Mouse (Mus musculus): ENCODE results near the gene Slc35b2. TPM values are rescaled to one million over a fixed set of nuclear protein-coding genes. Genes with fewer than 3 reads are reported as not detected.

The Slc35b2 gene
- polyA plus RNA-seq, 1 experiment from 2014 or later: 90.5 TPM

DNA sequence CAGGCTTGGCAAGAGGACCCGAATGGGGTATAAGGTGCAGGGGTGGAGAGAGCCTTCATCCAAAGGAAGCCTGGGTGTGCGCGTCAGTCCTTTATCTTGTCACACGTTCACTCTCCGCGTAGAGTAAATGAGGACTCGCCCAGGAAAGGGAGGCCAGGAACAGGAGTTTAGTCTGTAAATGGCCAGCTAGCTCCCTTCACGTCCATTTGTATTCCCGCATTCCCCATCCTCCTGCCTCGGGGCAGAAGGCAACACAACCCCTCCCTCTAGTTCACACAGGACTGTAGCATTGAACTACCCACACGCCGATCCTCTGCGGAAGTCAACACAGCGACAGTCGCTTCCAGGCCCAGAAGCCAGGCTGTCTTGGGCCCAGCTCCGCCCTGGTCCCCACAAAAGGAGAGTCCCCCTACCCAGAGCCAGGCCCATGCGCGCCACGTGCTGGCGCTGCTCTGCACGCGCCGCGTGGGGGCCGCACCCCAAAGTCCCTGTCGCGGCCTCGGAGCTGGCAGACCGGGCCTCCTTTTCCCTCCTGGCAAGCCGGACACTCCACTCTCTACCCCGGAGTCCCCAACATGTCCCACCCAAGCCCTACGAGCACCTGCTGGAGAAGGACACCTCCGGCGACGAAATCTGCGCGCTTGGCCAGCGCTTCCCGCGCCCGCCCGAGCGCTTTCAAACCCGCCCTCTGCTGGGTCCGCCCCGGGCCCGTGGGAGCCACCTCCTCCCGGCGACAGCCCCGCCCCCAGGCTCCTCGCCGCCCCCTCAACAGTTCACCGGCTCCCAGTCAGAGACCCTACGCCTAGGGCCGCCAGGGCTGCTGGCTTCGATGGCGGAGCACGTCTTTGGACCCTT lies 31.4 kb downstream of the Slc35b2 start:
- Histone ChIP-seq H3K9ac (ENCODE audit: low read length) (peak overlapping the region; percentile 70), H3K36me3 (ENCODE audit: control insufficient read depth, insufficient read depth, low read length) (peaks cover 2% of the 10 kb centered on the region; the same call in 1 of the 2 replicates), H3K4me3 (ENCODE audit: low read depth, low read length) (peak overlapping the region; percentile 50), H3K4me2 (ENCODE audit: low read depth, severe bottlenecking) (peak overlapping the region; percentile 96), H3K4me1 (ENCODE audit: control insufficient read depth, insufficient read depth, low read length) (peaks cover 34% of the 10 kb centered on the region), H3K27me3 (ENCODE audit: control insufficient read depth, insufficient read depth, low read length) (peaks cover 25% of the 10 kb centered on the region), H3K27ac (replicated peaks; ENCODE audit: low read depth, low read length) (no peak overlapping the region), H3K9me3 (ENCODE audit: control insufficient read depth, low read length) (no peaks in the 10 kb centered on the region; the same call in 1 of the 2 replicates)
- under 1% methylated on average over 58 of the region's 58 CpGs for WGBS
- DNase-seq (ENCODE audit: low spot score) (peak; percentile 82), ATAC-seq (ENCODE audit: insufficient number of reproducible peaks, low FRiP score, low TSS enrichment, low read depth) (peak; percentile 81)

GRCm38 (mm10) chr17:45595736-45596390 lies 32.2 kb downstream of the Slc35b2 start:
- peak overlapping the region; percentile 70 for H3K9ac ChIP-seq (ENCODE audit: low read length)
- H3K27me3 ChIP-seq (ENCODE audit: control insufficient read depth, insufficient read depth, low read length): peaks cover 28% of the 10 kb centered on the region
- no peaks in the 10 kb centered on the region; the same call in 1 of the 2 replicates for H3K9me3 ChIP-seq (ENCODE audit: control insufficient read depth, low read length)
- peaks cover 37% of the 10 kb centered on the region for H3K4me1 ChIP-seq (ENCODE audit: control insufficient read depth, insufficient read depth, low read length)
- WGBS: 5% methylated on average over 23 of the region's 23 CpGs
- DNase-seq (ENCODE audit: low spot score) (no peak), ATAC-seq (ENCODE audit: insufficient number of reproducible peaks, low FRiP score, low TSS enrichment, low read depth) (no peak; the same call in 1 of the 2 replicates)
- peaks cover 2% of the 10 kb centered on the region; the same call in 1 of the 2 replicates for H3K36me3 ChIP-seq (ENCODE audit: control insufficient read depth, insufficient read depth, low read length)
- H3K4me2 ChIP-seq (ENCODE audit: low read depth, severe bottlenecking): peak overlapping the region; percentile 96
- H3K4me3 ChIP-seq (ENCODE audit: low read depth, low read length): peak overlapping the region; percentile 50
- H3K27ac ChIP-seq (replicated peaks; ENCODE audit: low read depth, low read length): 0 out of 2 replicates have a peak overlapping the region, but pooled peaks have one; percentile 14

DNA sequence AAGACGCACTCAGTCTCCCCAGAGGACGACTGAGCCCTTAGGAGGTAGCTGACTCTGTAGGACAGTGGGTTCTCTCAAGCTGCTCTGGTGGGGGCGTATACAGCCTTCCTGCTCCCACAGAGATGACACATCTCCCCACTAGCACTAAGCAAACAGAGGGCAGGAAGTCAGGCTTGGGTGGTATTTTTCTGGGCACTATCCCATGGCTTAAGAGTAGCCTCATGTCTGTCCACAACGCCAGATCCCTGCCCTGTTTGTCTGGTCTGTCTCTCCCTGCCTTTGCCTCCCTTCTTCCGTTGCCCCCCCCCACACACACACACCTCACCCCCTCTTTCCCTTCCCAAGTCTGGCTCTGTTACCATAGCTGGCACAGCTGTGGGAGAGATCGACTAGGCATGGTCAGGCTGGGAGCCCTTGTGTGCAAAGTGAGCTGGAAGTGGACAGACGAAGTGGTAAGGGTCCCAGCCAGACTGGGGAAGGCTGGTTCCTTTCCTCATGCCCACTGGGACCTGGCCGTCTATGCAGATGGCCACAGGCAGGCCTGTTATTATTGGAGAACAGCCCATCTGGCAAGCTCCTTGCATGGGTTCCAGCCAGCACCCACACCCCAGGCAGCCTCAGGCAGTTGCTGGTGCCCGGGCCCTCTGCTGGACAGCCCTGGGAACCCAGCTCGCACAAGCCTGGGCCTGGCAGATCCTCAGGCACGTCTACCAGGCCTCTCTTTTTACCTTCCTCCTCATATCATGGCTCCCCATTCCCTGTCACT lies 33.1 kb downstream of the Slc35b2 start:
- ATAC-seq (ENCODE audit: insufficient number of reproducible peaks, low FRiP score, low TSS enrichment, low read depth) (no peak), DNase-seq (ENCODE audit: low spot score) (peak; percentile 63)
- Histone ChIP-seq H3K4me3 (ENCODE audit: low read depth, low read length) (no peak overlapping the region), H3K9me3 (ENCODE audit: control insufficient read depth, low read length) (no peaks in the 10 kb centered on the region; the same call in 1 of the 2 replicates), H3K9ac (ENCODE audit: low read length) (no peak overlapping the region), H3K4me1 (ENCODE audit: control insufficient read depth, insufficient read depth, low read length) (peaks cover 35% of the 10 kb centered on the region), H3K4me2 (ENCODE audit: low read depth, severe bottlenecking) (no peak overlapping the region), H3K27ac (replicated peaks; ENCODE audit: low read depth, low read length) (0 out of 2 replicates have a peak overlapping the region, but pooled peaks have one; percentile 14), H3K27me3 (ENCODE audit: control insufficient read depth, insufficient read depth, low read length) (peaks cover 37% of the 10 kb centered on the region), H3K36me3 (ENCODE audit: control insufficient read depth, insufficient read depth, low read length) (no peaks in the 10 kb centered on the region)
- WGBS: 27% methylated on average over 11 of the region's 11 CpGs

- no peaks in the 10 kb centered on the region for H3K36me3 ChIP-seq (ENCODE audit: control insufficient read depth, insufficient read depth, low read length)
- ATAC-seq (ENCODE audit: insufficient number of reproducible peaks, low FRiP score, low TSS enrichment, low read depth) (no peak), DNase-seq (ENCODE audit: low spot score) (no peak)
- H3K4me1 ChIP-seq (ENCODE audit: control insufficient read depth, insufficient read depth, low read length): peaks cover 34% of the 10 kb centered on the region
- H3K4me3 ChIP-seq (ENCODE audit: low read depth, low read length): no peak overlapping the region
- H3K27ac ChIP-seq (replicated peaks; ENCODE audit: low read depth, low read length): no peak overlapping the region
- no peaks in the 10 kb centered on the region; the same call in 1 of the 2 replicates for H3K9me3 ChIP-seq (ENCODE audit: control insufficient read depth, low read length)
- peaks cover 39% of the 10 kb centered on the region for H3K27me3 ChIP-seq (ENCODE audit: control insufficient read depth, insufficient read depth, low read length)
- WGBS: 36% methylated on average over 3 of the region's 3 CpGs
- no peak overlapping the region for H3K4me2 ChIP-seq (ENCODE audit: low read depth, severe bottlenecking)
- no peak overlapping the region for H3K9ac ChIP-seq (ENCODE audit: low read length)
Observed at GRCm38 (mm10) chr17:45597787-45598186, 34.1 kb downstream of the Slc35b2 start.

DNA sequence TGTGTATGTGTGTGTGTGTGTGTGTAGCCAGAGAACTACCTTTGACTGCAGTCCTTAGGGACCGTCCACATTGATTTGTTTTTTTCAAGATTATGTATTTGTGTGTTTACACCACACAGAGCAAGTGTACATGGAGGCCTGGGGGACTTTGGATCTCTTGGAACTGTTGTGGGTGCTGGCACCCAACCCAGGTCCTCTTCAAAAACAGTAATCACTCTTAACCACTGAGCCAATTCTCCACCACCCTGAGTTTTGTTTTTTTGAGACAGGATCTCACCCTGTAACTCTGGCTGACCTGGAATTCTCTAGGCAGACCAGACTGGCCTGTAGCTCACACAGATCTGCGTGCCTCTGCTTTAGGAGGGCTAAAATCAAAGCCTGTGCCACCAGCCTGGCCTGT lies 34.7 kb downstream of the Slc35b2 start:
- 91% methylated on average over 2 of the region's 2 CpGs for WGBS
- Histone ChIP-seq H3K9ac (ENCODE audit: low read length) (no peak overlapping the region), H3K4me1 (ENCODE audit: control insufficient read depth, insufficient read depth, low read length) (peaks cover 32% of the 10 kb centered on the region), H3K4me3 (ENCODE audit: low read depth, low read length) (no peak overlapping the region), H3K9me3 (ENCODE audit: control insufficient read depth, low read length) (no peaks in the 10 kb centered on the region; the same call in 1 of the 2 replicates), H3K4me2 (ENCODE audit: low read depth, severe bottlenecking) (no peak overlapping the region), H3K36me3 (ENCODE audit: control insufficient read depth, insufficient read depth, low read length) (no peaks in the 10 kb centered on the region), H3K27me3 (ENCODE audit: control insufficient read depth, insufficient read depth, low read length) (peaks cover 36% of the 10 kb centered on the region), H3K27ac (replicated peaks; ENCODE audit: low read depth, low read length) (no peak overlapping the region)
- ATAC-seq (ENCODE audit: insufficient number of reproducible peaks, low FRiP score, low TSS enrichment, low read depth) (no peak), DNase-seq (ENCODE audit: low spot score) (no peak)

DNA sequence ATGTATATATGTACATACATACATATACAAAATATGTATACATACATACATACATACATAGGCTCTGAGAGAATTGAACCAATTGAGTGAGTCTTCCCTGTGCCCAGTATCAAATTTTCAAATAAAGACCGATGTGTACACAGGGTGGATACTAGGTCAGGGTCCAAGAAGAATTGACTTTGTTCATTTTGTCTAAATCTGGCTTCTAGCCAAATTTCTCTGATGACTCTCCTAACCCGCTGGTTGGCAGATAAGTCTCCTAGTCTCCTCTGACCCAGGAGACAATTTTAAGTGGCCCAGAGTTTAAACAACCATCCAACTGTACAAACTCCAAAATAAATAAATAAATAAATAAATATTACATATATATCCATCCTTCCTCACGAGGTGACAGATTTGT lies 35.2 kb downstream of the Slc35b2 start:
- Histone ChIP-seq H3K4me2 (ENCODE audit: low read depth, severe bottlenecking) (no peak overlapping the region; the same call in 1 of the 2 replicates), H3K9ac (ENCODE audit: low read length) (no peak overlapping the region), H3K9me3 (ENCODE audit: control insufficient read depth, low read length) (no peaks in the 10 kb centered on the region; the same call in 1 of the 2 replicates), H3K4me3 (ENCODE audit: low read depth, low read length) (no peak overlapping the region), H3K27ac (replicated peaks; ENCODE audit: low read depth, low read length) (no peak overlapping the region), H3K4me1 (ENCODE audit: control insufficient read depth, insufficient read depth, low read length) (peaks cover 29% of the 10 kb centered on the region), H3K27me3 (ENCODE audit: control insufficient read depth, insufficient read depth, low read length) (peaks cover 32% of the 10 kb centered on the region), H3K36me3 (ENCODE audit: control insufficient read depth, insufficient read depth, low read length) (no peaks in the 10 kb centered on the region)
- WGBS: 61% methylated on average over 3 of the region's 3 CpGs
- DNase-seq (ENCODE audit: low spot score) (no peak), ATAC-seq (ENCODE audit: insufficient number of reproducible peaks, low FRiP score, low TSS enrichment, low read depth) (no peak)

- no peaks in the 10 kb centered on the region for H3K36me3 ChIP-seq (ENCODE audit: control insufficient read depth, insufficient read depth, low read length)
- 0 out of 2 replicates have a peak, but pooled peaks have one; percentile 4 for ATAC-seq (ENCODE audit: insufficient number of reproducible peaks, low FRiP score, low TSS enrichment, low read depth)
- no peak within 1 kb of the TSS for H3K27ac ChIP-seq (replicated peaks; ENCODE audit: low read depth, low read length)
- peaks cover 26% of the 10 kb centered on the region for H3K27me3 ChIP-seq (ENCODE audit: control insufficient read depth, insufficient read depth, low read length)
- H3K4me2 ChIP-seq (ENCODE audit: low read depth, severe bottlenecking): peak within 1 kb of the TSS; percentile 67
- WGBS: 16% methylated on average over 32 of the region's 32 CpGs
- DNase-seq (ENCODE audit: low spot score): peak; percentile 65
- H3K4me3 ChIP-seq (ENCODE audit: low read depth, low read length): peak within 1 kb of the TSS; percentile 25
- H3K4me1 ChIP-seq (ENCODE audit: control insufficient read depth, insufficient read depth, low read length): peaks cover 25% of the 10 kb centered on the region
- H3K9me3 ChIP-seq (ENCODE audit: control insufficient read depth, low read length): no peaks in the 10 kb centered on the region; the same call in 1 of the 2 replicates
- H3K9ac ChIP-seq (ENCODE audit: low read length): peak within 1 kb of the TSS; percentile 19; the same call in 1 of the 2 replicates
Observed at GRCm38 (mm10) chr17:45599446-45600242, 36.0 kb downstream of the Slc35b2 start, which contains the start of gene Slc29a1. TSS of gene Slc29a1 (minus strand) at chr17:45599606.
